Mouse (Mus musculus): ENCODE measurements at regions not wholly inside any gene's neighbourhood (a gene's known extent, or its start where the extent isn't known, plus 50 kb on each side); places are given as distances from the start of the nearest gene placed in this dataset.

DNA sequence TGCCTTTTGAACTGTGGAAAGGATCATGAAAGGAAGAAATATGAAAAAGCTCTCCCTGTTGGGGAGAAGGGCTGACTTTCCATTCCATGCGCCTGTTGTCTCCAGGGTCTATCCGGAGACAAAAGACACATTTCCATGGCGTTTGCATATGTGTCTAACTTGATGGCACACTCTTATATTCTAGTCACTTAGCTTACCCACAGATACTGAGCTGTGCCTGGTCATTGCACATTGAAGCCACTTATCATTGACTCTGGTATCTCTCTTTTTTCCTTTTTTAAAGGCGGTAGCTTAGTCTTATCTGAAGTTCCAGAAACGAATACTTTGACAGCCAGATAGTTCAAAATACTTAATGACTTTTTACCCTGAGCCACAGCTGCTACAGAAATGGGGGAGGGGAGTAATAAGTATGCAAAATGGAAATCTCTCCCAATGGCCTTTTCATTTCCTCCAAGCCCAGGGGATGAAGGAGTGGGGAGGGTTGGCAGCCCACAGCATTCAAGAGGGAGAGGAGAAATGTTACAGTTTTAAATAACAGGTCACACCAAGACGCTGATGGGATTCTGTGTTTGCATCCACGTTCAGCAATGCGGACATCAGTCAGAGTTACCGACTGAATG lies 137.9 kb upstream of the Slc35f3 start:
- DNase-seq (ENCODE audit: low spot score): no peak

DNA sequence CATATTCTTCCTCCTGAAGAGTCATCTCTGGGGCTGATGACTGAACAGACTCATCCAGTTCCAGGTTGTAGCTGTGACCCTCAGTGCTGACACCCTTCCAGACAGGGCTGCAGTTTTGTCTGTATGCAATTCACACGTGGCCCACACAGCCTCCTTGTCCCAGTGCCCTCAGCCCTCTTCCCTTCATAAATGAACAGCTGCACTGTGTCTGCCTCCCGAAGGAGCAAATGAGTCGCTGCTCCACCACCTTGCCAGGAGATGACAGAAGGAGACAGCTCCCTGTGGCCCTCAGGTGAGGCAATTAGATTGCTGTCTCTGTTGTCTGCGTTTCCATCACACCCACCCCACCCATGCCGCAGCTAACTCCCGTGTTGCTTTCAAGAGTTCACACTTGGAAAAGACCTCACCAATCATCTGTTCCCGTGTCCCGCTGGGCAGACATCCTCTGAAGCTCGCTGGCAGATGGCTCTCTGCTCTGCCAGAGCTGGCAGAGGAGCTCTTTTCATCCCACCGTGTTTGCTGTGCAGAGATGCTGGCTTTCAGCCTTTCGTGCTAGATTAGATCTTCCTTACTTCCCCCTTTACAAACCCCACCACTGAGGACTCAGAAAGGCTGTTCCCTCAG lies 135.5 kb upstream of the Slc35f3 start:
- DNase-seq (ENCODE audit: low spot score): no peak

DNA sequence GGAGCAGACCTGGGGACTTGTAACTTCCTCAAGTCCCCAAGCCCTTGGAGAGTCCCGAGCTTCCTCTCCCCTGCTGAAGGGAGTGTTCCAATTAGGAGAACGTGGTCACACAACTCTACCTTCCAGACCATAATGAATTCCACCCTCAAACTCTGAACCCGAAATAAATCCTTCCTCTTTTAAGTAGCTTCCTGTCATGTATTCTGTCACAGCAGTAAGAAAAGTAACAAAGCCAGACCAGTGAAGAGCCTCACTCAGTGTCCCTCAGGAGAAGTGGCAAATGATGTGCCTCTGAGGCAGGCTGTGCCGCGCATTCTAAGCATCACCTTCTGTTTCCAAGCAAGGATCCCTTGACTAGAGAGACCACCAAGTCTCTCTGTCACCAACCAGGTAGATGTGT lies 134.4 kb upstream of the Slc35f3 start:
- no peak for DNase-seq (ENCODE audit: low spot score)

DNA sequence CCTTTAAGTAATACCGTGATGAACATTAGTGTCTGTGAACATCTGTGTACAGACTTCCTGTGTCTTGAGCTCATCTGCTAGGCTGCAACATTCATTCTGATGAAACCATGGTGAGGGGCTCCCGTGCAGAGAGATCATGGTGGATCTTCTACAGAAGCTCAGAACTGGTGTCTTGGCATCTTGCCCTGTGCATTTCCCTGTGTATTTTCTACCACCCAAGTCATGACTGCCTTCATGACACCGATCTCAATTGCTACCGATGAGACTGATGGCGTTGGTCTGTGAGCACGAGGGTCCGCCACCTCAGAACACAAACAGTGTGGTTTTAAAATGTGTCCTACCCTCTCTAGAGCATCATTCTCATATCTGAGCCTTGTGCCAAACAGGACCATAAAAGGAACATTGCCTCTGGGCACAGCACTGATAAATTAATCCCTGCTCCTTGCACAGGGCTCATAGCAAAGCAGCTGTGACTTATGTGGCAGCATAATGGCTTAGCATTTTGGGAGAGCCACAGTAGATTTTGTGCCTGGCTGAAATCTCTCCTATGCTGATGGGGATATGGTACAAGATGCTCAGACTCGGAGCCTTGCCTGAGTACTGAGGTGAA lies 132.8 kb upstream of the Slc35f3 start:
- DNase-seq (ENCODE audit: low spot score): no peak

DNA sequence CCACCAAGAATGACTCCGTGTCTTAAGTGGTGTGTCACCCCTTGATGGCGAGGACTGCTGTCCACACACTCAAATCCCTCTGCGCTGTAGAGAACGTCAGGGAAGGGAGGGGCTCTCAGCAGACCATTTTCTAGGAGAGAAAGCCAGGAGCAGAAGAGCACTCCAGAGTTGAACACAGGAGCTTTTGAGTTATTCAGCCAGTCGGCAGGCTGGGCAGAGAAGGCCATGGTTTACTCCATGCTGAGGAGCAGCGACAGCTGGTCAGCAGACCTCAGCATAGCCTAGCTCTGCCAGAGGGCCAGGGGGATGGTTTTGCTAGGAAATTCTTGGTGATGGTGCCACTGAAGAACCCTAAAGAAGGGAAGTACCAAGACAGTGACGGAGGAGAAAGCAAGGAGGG lies 132.0 kb upstream of the Slc35f3 start:
- no peak for DNase-seq (ENCODE audit: low spot score)

DNA sequence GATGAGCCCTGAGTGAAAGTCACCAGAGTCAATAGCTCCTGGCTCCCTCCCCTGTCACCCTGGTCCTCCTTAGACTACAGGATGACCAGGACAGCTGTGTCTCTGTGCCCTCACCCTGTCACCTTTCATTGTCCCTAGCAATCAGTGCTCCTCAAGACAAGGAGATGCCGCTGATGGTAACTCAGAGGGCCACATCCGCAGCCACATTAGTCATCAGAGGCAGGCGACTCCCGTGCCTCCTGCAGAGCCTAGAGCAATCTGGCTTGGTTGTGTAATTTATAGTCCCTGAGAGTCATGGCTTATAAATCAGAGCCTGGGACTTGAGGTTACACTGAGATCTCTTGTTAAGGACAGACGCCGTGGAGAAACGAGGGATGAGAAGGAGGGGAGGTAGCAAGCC lies 123.9 kb upstream of the Slc35f3 start:
- no peak for DNase-seq (ENCODE audit: low spot score)

DNA sequence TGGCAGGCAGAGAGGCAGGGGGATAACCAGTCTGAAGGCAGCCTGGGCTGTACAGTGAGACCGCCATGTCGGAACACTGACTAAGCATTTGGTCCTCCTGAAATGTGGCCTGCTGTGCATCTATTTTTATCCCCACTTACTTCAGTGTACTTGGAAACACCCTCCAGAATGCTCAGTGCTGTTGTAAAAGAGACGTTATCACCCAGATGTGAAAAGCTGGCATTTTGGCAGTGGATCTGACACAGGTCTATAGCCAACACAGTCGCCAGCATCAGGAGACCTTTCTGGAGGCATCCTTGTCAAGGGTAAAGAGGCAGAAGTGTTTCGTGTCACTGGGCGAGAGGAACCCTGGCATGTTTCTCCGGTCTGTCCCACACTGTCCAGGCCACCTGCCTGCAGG lies 122.1 kb upstream of the Slc35f3 start:
- no peak for DNase-seq (ENCODE audit: low spot score)

DNA sequence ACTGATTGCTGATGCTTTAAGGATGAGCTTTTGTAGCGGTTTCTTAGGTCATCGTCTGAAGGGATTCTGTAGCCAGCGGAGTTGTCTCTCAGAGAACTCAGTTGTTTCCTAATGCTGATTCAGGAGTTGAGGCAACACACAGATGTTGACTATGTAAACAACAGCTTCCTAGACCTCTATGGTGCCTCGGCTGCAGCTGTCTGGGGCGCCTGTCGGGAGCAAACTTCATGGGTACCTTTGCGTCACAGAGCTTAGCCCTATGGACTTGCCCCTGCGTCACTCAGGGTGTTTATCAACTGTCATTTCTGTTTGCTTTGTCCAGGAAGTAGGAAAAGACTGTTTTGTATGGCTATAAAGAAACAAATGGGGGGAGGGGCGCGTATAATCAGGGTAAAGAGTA lies 120.5 kb upstream of the Slc35f3 start:
- DNase-seq (ENCODE audit: low spot score): no peak

DNA sequence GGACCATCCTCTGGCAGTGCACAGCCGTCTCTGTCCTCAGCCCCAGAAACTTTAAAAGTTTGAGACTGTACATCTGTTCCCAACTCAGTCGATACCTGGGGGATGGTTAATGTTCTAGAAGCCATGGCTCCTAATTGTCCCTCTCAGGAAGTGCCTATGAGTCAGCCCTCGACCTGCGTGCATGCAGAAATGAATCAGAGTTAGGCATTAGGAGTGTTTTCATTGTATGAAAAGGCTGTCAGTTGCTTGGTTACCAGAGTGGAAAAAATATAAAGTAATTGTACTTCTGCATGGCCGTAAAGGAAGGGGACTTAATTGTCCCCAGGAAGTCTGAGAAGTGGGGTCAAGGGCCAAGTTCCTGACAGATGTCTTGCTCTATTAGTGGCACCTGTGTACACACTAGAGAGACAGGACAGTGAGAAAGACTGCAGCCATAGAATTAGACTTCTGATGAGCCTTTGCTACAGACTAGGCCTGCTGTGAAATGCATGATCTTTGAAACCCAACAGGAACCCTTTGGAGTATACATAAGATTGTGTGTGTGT lies 109.5 kb upstream of the Slc35f3 start:
- DNase-seq (ENCODE audit: low spot score): peak; percentile 33

DNA sequence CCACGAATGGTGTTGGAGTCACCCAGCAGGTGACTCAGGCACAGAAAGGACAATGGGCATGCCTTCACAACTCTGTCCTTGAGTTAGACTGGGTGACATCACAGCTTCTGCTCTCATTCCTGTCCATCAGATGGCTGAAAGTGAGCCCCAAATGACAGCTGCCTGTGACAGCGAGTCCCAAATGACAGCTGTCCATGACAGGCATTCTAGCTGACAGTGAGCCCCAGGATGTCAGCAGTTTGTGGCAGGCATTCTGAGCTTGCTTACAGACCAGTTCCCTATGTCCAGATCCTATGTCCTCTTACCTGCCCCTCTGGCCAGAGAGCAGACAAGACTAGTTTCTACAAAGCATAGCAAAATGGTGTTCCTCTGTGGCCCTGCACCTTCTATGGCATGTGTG lies 102.7 kb upstream of the Slc35f3 start:
- DNase-seq (ENCODE audit: low spot score): no peak

DNA sequence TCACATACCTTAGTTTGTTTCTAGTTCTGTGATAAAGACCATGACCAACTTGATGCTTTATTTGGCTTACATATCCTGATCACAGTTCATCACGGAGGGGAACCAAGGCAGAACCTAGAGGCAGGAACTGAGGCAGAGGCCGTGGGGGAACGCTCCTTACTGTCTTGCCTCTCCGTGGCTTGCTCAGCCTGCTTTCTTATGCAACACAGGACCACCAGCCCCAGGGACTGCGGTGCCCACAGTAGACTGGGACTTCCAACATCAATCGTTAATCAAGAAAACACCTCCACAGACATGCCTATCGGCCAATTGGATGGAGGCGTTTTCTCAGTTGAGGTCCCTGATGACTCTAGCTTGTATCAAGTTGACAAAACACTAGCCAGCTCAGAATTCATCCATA lies 87.8 kb upstream of the Slc35f3 start:
- no peak for DNase-seq (ENCODE audit: low spot score)

DNA sequence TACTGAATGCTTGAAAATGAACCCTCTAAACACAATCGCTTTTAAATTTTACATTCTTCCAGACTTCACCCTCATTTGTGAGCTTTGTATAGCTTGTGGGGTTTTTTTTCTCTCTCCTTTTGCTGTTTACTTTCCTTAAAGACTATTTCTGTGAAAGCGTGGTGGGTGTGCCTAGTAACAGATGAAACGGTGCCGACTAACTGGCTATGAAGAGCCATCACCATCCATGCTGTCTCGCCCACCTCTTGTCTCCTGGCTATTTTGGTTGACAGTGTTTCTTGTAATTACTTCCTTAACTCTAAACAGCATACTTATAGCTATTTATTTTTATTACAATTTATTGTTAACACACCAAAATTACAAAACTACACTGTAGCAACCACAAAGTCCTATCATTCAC lies 85.6 kb upstream of the Slc35f3 start:
- DNase-seq (ENCODE audit: low spot score): no peak

DNA sequence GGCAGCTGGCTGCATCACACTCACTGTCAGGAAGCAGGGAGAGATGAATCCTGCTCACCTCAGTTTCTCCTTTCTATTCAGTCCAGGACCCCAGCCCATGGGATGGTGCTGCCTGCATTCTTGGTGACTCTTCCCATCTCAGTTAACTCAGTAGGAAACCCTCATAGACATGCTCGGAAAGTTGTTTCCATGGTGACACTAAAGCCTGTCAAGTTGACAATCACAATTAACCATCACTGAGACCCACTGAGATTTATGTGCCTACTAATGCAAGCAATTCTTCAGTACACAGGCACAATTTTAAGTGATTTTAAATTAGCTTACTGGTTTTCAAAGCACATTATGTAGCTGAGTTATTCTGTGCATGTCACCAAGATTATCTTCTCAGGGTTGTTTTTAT lies 83.8 kb upstream of the Slc35f3 start:
- no peak for DNase-seq (ENCODE audit: low spot score)

DNA sequence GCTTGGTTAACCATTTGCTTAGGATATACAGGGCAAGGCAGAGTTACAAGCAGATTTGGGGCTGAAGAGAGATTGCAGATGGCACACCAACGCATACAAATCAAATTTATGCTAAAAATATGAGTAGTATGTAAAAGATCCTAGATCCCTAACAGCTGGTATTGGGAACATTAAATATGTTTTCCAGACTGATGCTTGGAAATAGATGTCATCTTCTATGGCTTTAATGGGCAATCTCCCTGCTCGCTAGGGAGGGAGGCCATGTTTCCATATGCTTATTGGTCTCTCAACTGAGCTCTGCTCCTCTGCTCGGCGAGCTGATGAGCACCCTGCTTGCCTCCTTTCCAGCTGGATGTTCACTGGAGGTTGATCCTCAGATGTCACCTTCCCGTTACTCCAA lies 82.0 kb upstream of the Slc35f3 start:
- no peak for DNase-seq (ENCODE audit: low spot score)

DNA sequence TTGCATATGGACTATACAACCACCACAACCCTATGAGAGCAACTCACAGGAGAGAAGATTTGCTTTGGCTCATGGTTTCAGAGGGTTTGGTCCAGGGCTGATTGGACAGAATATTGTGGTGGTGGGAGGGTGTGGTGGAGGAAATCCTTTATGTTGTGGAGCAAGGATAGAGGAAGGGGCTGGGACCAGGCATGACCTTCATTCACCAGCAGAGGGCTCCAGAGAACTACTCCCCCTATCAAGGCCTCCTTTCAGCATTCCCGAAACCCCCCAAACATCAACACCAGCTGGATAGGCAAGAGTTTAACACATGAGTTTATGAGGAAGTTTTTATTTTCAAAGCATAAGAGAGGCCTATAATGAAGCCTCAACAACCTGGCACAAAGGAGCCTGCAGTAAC lies 76.7 kb upstream of the Slc35f3 start:
- DNase-seq (ENCODE audit: low spot score): peak; percentile 52

DNA sequence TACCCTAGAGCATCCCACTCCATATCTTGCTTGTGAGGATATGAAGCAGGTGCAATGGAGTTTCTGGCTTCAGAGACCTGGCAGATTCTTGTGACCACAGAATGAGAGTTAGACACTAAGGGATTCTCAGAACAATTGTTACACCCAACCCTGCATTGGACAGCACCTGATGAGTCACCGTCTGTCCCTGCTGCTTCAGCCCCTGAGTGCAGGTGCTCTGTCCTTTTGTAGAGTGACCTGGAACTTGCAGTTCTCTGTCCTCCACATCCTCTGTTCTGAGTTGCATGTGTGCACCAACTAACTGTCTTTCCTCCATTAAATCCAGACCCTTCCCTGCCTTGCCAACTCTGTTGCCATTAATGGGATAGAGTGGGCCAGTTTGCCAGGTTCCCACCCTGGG lies 66.6 kb upstream of the Slc35f3 start:
- DNase-seq (ENCODE audit: low spot score): no peak

DNA sequence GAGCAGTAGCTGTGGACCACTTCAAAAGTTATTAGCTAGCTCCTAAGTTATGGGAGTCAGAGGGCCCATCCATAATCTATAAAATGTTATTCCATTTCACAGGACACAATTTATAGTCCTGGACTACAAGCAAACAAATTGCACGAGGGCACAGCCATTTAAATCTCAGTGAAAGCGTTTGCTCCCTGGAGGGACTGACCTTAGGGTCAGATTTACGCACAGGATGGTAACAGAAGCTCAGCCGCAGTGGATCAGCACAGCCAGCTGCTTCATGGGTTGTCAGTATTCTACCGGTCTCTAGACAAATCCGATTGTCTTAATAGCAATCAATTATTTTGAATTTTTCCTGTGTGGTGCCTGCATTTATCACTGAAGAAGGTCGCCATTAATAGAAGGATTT lies 65.8 kb upstream of the Slc35f3 start:
- DNase-seq (ENCODE audit: low spot score): peak; percentile 17

DNA sequence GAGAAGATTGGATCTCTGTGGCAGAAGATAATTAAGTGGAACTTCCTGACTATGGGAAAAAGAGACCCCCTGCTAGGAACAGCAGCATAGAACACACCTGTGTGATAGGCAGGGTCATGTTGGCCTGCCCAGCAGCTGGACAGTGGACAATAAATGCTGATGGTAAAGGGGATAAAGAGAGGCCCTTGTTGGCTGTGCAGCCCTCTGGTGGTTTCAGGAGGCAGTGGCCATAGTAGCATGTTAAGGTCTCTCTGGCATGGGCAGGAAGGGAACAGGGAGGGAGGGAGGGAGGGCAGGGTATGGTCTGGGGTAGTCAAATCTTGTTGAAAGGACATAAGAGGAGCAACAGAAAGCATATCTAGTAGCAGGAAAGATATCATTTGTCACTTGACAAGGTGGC lies 58.7 kb upstream of the Slc35f3 start:
- no peak for DNase-seq (ENCODE audit: low spot score)

DNA sequence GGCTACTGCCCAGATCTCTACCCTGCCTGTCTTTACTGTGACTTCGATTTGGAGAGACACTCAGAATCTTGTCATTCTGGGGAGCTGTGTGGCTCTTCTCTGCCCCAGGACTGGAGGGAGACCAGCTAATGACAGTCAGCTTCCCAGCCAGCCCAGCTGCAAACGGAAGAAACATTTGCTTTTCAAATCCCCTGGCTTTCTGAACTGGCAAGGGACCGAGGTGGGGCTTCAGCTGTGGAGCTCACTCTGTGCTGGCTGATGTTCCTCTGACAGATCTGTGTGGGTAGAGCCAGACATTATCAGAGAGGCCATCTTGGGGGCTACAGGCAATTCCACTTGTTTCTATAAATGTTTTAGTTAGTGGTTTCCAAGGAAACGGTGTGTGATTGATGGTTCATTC lies 54.0 kb upstream of the Slc35f3 start:
- DNase-seq (ENCODE audit: low spot score): no peak

Measured in retina, embryonic 14.5 days (tissue).